Mouse (Mus musculus): Measurements from ENCODE around the gene Tmod2.
"Not testable (repeated sequence)": the region's sequence is repeated elsewhere in the genome, so short reads cannot be mapped to it uniquely, and the experiment has no call there.

The Tmod2 gene

GRCm38 (mm10) chr9:75551342-75551741 is 59.8 kb downstream of the Tmod2 start:
- peak in 1 of 2 experiments; percentile 28 for DNase-seq (ENCODE audit: low spot score in 2 of 2)

GRCm38 (mm10) chr9:75549010-75549409 is 62.1 kb downstream of the Tmod2 start:
- no peak for DNase-seq (ENCODE audit: low spot score in 2 of 2)

- no peak for DNase-seq (ENCODE audit: low spot score in 2 of 2)
These were observed 64.1 kb downstream of the Tmod2 start for GRCm38 (mm10) chr9:75546885-75547553.

GRCm38 (mm10) chr9:75545514-75545913 is 65.6 kb downstream of the Tmod2 start:
- no peak for DNase-seq (ENCODE audit: low spot score in 2 of 2)

- DNase-seq (ENCODE audit: low spot score in 2 of 2), result no peak
These were observed 69.6 kb downstream of the Tmod2 start for GRCm38 (mm10) chr9:75541497-75541896.

GRCm38 (mm10) chr9:75536422-75536821 is 74.7 kb downstream of the Tmod2 start:
- no peak for DNase-seq (ENCODE audit: low spot score in 2 of 2)

- DNase-seq (ENCODE audit: low spot score in 2 of 2), result no peak
These were observed 76.6 kb downstream of the Tmod2 start for GRCm38 (mm10) chr9:75534431-75534962.

GRCm38 (mm10) chr9:75532989-75533388 is 78.1 kb downstream of the Tmod2 start:
- DNase-seq (ENCODE audit: low spot score in 2 of 2), result not testable (repeated sequence)

- DNase-seq (ENCODE audit: low spot score in 2 of 2), result no peak
These were observed 78.7 kb downstream of the Tmod2 start for GRCm38 (mm10) chr9:75532461-75532860.

- DNase-seq (ENCODE audit: low spot score in 2 of 2), result no peak
These were observed 81.8 kb downstream of the Tmod2 start for GRCm38 (mm10) chr9:75529358-75529757.

GRCm38 (mm10) chr9:75528096-75528495 is 83.0 kb downstream of the Tmod2 start:
- no peak for DNase-seq (ENCODE audit: low spot score in 2 of 2)

GRCm38 (mm10) chr9:75527368-75528059 is 83.6 kb downstream of the Tmod2 start:
- DNase-seq (ENCODE audit: low spot score in 2 of 2), result no peak

GRCm38 (mm10) chr9:75523646-75524045 is 87.5 kb downstream of the Tmod2 start:
- DNase-seq (ENCODE audit: low spot score in 2 of 2), result no peak

- no peak for DNase-seq (ENCODE audit: low spot score in 2 of 2)
These were observed 88.9 kb downstream of the Tmod2 start for GRCm38 (mm10) chr9:75522217-75522616.

GRCm38 (mm10) chr9:75521788-75522187 is 89.3 kb downstream of the Tmod2 start:
- DNase-seq (ENCODE audit: low spot score in 2 of 2), result no peak

- no peak for DNase-seq (ENCODE audit: low spot score in 2 of 2)
These were observed 90.2 kb downstream of the Tmod2 start for GRCm38 (mm10) chr9:75520940-75521339.

- no peak for DNase-seq (ENCODE audit: low spot score in 2 of 2)
These were observed 93.4 kb downstream of the Tmod2 start for GRCm38 (mm10) chr9:75517751-75518150.

Measured in frontal cortex, postnatal 36 days (tissue).